In the genomic region with DNA sequence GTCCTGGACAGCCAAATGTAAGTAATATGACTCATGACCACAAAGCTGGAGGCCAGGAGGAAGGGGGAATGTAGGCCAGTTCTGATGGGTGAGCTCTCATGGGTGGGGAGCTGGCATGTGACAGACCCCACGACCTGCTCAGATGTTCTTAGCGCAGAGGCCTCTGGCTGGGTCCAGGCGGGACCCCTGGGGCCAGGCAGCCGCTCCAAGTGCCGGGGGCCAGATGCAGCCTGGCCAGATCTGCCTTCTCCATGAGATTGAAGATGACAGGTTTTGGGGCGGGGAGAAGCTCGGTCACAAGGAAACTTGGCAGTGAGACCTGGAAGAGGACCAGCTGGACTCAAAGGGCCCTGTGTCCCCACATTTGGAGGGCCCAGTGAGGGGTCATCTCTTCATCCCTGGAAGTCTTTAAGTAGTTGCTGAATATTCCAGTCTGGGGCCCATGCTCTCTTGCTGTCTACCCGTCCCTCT, we compare ENCODE assay signal across 7 mouse cellular contexts.
A peak's percentile ranks its signal among the peaks of the same experiment; 100 is the strongest.
DNase-seq lines count a peak whose midpoint lies in the region; ATAC-seq and TF ChIP-seq lines count a peak whose summit lies in the region.

No protein-coding gene starts in this region.

- H3K27ac ChIP-seq in embryonic facial prominence, embryonic 14.5 days (replicated peaks; ENCODE audit: low read depth, low read length), result no peak overlapping the region
- H3K27ac ChIP-seq in neural tube, embryonic 15.5 days (replicated peaks), result peak overlapping the region; percentile 81
- no peak overlapping the region for H3K27ac ChIP-seq in liver, postnatal 0 days (ENCODE audit: low read depth)
- H3K27ac ChIP-seq in liver, embryonic 12.5 days, result no peak overlapping the region

- DNase-seq in right cerebral cortex, postnatal 10 days (ENCODE audit: low spot score in 2 of 2), result peak; percentile 59 to 60
- no peak for DNase-seq in right cerebral cortex, adult 2 months (ENCODE audit: low spot score in 2 of 2)
- peak; percentile 68 for DNase-seq in embryonic facial prominence, embryonic 14.5 days (ENCODE audit: low spot score)
- DNase-seq in heart, postnatal 4 days, result peak; percentile 50
- no peak for DNase-seq in liver, postnatal 0 days

- ATAC-seq in embryonic facial prominence, embryonic 14.5 days (ENCODE audit: low read depth), result peak; percentile 24; the same call in 1 of the 2 replicates
- ATAC-seq in neural tube, embryonic 15.5 days (ENCODE audit: low FRiP score), result peak; percentile 62; the same call in 1 of the 2 replicates
- no peak for ATAC-seq in liver, postnatal 0 days
- ATAC-seq in liver, embryonic 12.5 days, result no peak

- no peak for TF ChIP-seq EP300 in liver, postnatal 0 days (IDR thresholded peaks at IDR 0.05; ENCODE audit: low read depth)

- 49% methylated on average over 8 of the region's 8 CpGs for WGBS in embryonic facial prominence, embryonic 14.5 days
- 43% methylated on average over 8 of the region's 8 CpGs for WGBS in neural tube, embryonic 15.5 days
- WGBS in liver, postnatal 0 days (ENCODE audit: insufficient replicate concordance), result 76% methylated on average over 8 of the region's 8 CpGs
- 55% methylated on average over 8 of the region's 8 CpGs for WGBS in liver, embryonic 12.5 days (ENCODE audit: insufficient replicate concordance)

- H3K9me3 ChIP-seq in embryonic facial prominence, embryonic 14.5 days (ENCODE audit: control insufficient read depth, low read length), result no peaks in the 10 kb centered on the region
- H3K9me3 ChIP-seq in neural tube, embryonic 15.5 days (replicated peaks), result no peaks in the 10 kb centered on the region
- no peaks in the 10 kb centered on the region for H3K9me3 ChIP-seq in liver, postnatal 0 days (ENCODE audit: low read length)
- H3K9me3 ChIP-seq in liver, embryonic 12.5 days (replicated peaks), result no peaks in the 10 kb centered on the region

- peaks cover 17% of the 10 kb centered on the region for H3K4me1 ChIP-seq in embryonic facial prominence, embryonic 14.5 days (ENCODE audit: control insufficient read depth, insufficient read depth, low read length)
- H3K4me1 ChIP-seq in neural tube, embryonic 15.5 days, result peaks cover 49% of the 10 kb centered on the region
- H3K4me1 ChIP-seq in liver, postnatal 0 days (ENCODE audit: insufficient read depth), result no peaks in the 10 kb centered on the region
- no peaks in the 10 kb centered on the region for H3K4me1 ChIP-seq in liver, embryonic 12.5 days

- no peak overlapping the region for H3K4me2 ChIP-seq in embryonic facial prominence, embryonic 14.5 days (ENCODE audit: low read depth, low read length)
- H3K4me2 ChIP-seq in neural tube, embryonic 15.5 days, result peak overlapping the region; percentile 11
- H3K4me2 ChIP-seq in liver, postnatal 0 days (ENCODE audit: low read depth, low read length), result no peak overlapping the region
- no peak overlapping the region for H3K4me2 ChIP-seq in liver, embryonic 12.5 days

- H3K36me3 ChIP-seq in embryonic facial prominence, embryonic 14.5 days (ENCODE audit: control insufficient read depth, insufficient read depth, low read length), result no peaks in the 10 kb centered on the region
- H3K36me3 ChIP-seq in neural tube, embryonic 15.5 days, result no peaks in the 10 kb centered on the region
- H3K36me3 ChIP-seq in liver, postnatal 0 days (replicated peaks; ENCODE audit: insufficient read depth, low read length), result no peaks in the 10 kb centered on the region
- H3K36me3 ChIP-seq in liver, embryonic 12.5 days, result no peaks in the 10 kb centered on the region

- TF ChIP-seq CTCF in liver, postnatal 0 days (IDR thresholded peaks at IDR 0.05; ENCODE audit: low read depth), result no peak

- no peak overlapping the region for H3K9ac ChIP-seq in embryonic facial prominence, embryonic 14.5 days (ENCODE audit: low read depth, low read length)
- H3K9ac ChIP-seq in neural tube, embryonic 15.5 days (replicated peaks), result no peak overlapping the region
- H3K9ac ChIP-seq in liver, postnatal 0 days (replicated peaks), result no peak overlapping the region
- H3K9ac ChIP-seq in liver, embryonic 12.5 days, result no peak overlapping the region

- H3K4me3 ChIP-seq in embryonic facial prominence, embryonic 14.5 days (ENCODE audit: low read depth, low read length), result no peak overlapping the region
- no peak overlapping the region for H3K4me3 ChIP-seq in neural tube, embryonic 15.5 days (replicated peaks)
- no peak overlapping the region for H3K4me3 ChIP-seq in liver, postnatal 0 days (ENCODE audit: low read depth, low read length)
- H3K4me3 ChIP-seq in liver, embryonic 12.5 days, result no peak overlapping the region

- no peaks in the 10 kb centered on the region for H3K27me3 ChIP-seq in embryonic facial prominence, embryonic 14.5 days (replicated peaks; ENCODE audit: control insufficient read depth, insufficient read depth, low read length)
- H3K27me3 ChIP-seq in neural tube, embryonic 15.5 days (replicated peaks), result no peaks in the 10 kb centered on the region
- no peaks in the 10 kb centered on the region for H3K27me3 ChIP-seq in liver, postnatal 0 days (ENCODE audit: insufficient read depth, low read length)
- H3K27me3 ChIP-seq in liver, embryonic 12.5 days (replicated peaks), result 0 out of 2 replicates have a peak, but pooled peaks cover 6% of the 10 kb centered on the region

Comparison
In these comparisons a context has a peak if more than half of its experiments do, and no peak if none do; other contexts are left out.
1. DNase-seq: peak in right cerebral cortex, postnatal 10 days (2 of 2), embryonic facial prominence, embryonic 14.5 days (single experiment) and heart, postnatal 4 days (single experiment); none in right cerebral cortex, adult 2 months (0 of 2) and liver, postnatal 0 days (single experiment).
2. ATAC-seq: peak in embryonic facial prominence, embryonic 14.5 days (single experiment) and neural tube, embryonic 15.5 days (single experiment); none in liver, postnatal 0 days (single experiment) and liver, embryonic 12.5 days (single experiment).